Mouse (Mus musculus): ENCODE measurements around the gene Grik3.

DNA sequence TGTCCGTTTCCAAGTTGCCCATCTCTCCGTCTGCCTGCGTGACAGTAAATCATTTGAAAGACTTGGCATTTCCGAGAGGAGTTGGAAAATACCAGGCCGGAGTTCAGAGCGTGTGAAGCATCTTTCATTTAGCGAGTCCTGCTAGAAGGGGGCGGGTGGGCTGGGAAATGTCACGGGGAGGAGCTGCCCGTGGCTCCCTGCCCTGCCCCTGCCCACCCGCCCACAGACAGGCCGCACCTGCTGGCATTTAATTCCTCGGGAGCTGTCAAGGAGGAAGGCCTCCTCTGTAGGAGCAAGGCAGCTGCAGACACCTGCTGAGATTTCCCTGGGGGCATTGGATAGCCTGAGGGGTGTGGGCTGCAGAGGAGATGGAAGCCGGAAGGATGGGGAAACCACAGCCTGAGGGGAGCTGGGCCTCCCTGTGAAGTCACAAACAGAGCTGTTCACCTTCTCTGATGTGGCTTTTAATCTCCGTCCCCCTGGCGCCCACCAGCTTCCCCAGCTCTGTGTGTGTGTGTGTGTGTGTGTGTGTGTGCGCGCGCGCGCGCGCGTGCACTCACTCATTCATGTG lies 161.3 kb downstream of the Grik3 start:
- TF ChIP-seq POLR2A (IDR thresholded peaks at IDR 0.05; ENCODE audit: extremely low read depth, insufficient read depth, low read length) (no peak), CTCF (IDR thresholded peaks at IDR 0.05; ENCODE audit: extremely low read depth, insufficient read depth, low read length) (no peak)

Data from cortical plate, adult 2 months (tissue).